Comparison of ENCODE assay signal across 8 mouse cellular contexts in the genomic region with DNA sequence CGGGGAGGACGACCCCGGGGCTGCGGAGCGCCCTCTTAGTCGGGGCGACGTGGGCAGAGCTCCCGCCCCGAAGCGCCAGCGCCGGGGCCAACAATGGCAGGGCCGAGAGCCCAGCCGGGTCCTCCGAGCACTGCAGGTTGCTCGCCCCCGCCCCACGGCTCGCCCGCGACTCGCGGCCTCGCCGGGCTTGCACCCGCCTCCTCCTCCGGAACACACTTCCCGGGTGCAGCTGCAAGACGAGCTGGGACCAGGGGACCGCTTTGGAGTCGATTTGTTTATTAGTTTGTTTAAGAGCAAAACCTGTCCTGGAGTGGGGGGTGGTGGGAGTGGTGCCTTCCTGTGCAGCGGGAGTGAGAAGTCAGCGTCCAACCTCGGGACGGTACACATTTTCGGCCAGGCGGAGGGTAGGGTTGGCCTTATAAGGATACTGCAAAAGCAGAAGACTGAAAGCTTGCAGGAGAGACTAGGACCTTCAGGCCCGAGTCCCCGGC. TPM values are rescaled to one million over a fixed set of nuclear protein-coding genes. Genes with fewer than 3 reads are reported as not detected.
DNase-seq lines count a peak whose midpoint lies in the region; ATAC-seq lines count a peak whose summit lies in the region.

No protein-coding gene starts in this region.

- H3K9ac ChIP-seq in embryonic facial prominence, embryonic 15.5 days = peak overlapping the region; percentile 92
- peak overlapping the region; percentile 76 for H3K9ac ChIP-seq in liver, embryonic 12.5 days

- H3K27ac ChIP-seq in embryonic facial prominence, embryonic 15.5 days (replicated peaks) = peak overlapping the region; percentile 90
- peak overlapping the region; percentile 99 for H3K27ac ChIP-seq in hindbrain, embryonic 10.5 days
- H3K27ac ChIP-seq in liver, embryonic 12.5 days = peak overlapping the region; percentile 32; the same call in 1 of the 2 replicates

- H3K4me2 ChIP-seq in embryonic facial prominence, embryonic 15.5 days (replicated peaks) = peak overlapping the region; percentile 87
- peak overlapping the region; percentile 99 for H3K4me2 ChIP-seq in liver, embryonic 12.5 days

- ATAC-seq in embryonic facial prominence, embryonic 15.5 days (ENCODE audit: insufficient number of reproducible peaks, low FRiP score, low TSS enrichment, low read depth) = peak; percentile 75
- peak; percentile 52 for ATAC-seq in liver, embryonic 12.5 days

- H3K4me3 ChIP-seq in embryonic facial prominence, embryonic 15.5 days (replicated peaks) = peak overlapping the region; percentile 84
- peak overlapping the region; percentile 95 for H3K4me3 ChIP-seq in hindbrain, embryonic 10.5 days
- peak overlapping the region; percentile 71 for H3K4me3 ChIP-seq in liver, embryonic 12.5 days

- no peaks in the 10 kb centered on the region for H3K36me3 ChIP-seq in embryonic facial prominence, embryonic 15.5 days
- H3K36me3 ChIP-seq in hindbrain, embryonic 10.5 days = 0 out of 2 replicates have a peak, but pooled peaks cover 8% of the 10 kb centered on the region
- no peaks in the 10 kb centered on the region for H3K36me3 ChIP-seq in liver, embryonic 12.5 days

- peaks cover 29% of the 10 kb centered on the region for H3K4me1 ChIP-seq in embryonic facial prominence, embryonic 15.5 days
- peaks cover 60% of the 10 kb centered on the region for H3K4me1 ChIP-seq in hindbrain, embryonic 10.5 days (replicated peaks)
- peaks cover 31% of the 10 kb centered on the region for H3K4me1 ChIP-seq in liver, embryonic 12.5 days

- H3K27me3 ChIP-seq in embryonic facial prominence, embryonic 15.5 days = no peaks in the 10 kb centered on the region
- no peaks in the 10 kb centered on the region for H3K27me3 ChIP-seq in hindbrain, embryonic 10.5 days (ENCODE audit: insufficient read depth, poor library complexity, severe bottlenecking)
- peaks cover 42% of the 10 kb centered on the region for H3K27me3 ChIP-seq in liver, embryonic 12.5 days (replicated peaks)

- H3K9me3 ChIP-seq in embryonic facial prominence, embryonic 15.5 days (replicated peaks) = no peaks in the 10 kb centered on the region
- no peaks in the 10 kb centered on the region for H3K9me3 ChIP-seq in hindbrain, embryonic 10.5 days
- no peaks in the 10 kb centered on the region for H3K9me3 ChIP-seq in liver, embryonic 12.5 days (replicated peaks)

- peak; percentile 28 for DNase-seq in gastrocnemius, adult 18-20 months (ENCODE audit: low spot score)
- DNase-seq in gastrocnemius, adult 8-10 months (ENCODE audit: low spot score in 2 of 2) = no peak
- peak; percentile 22 for DNase-seq in T-cell, adult 2 months (ENCODE audit: low spot score)
- DNase-seq in hindbrain, embryonic 10.5 days (ENCODE audit: low spot score) = peak; percentile 63
- peak; percentile 69 for DNase-seq in neural tube, embryonic 10.5 days (ENCODE audit: extremely low spot score, low spot score)
- DNase-seq in thymus, postnatal 36 days = peak; percentile 66 to 70

- under 1% methylated on average over 40 of the region's 40 CpGs for WGBS in embryonic facial prominence, embryonic 15.5 days
- under 1% methylated on average over 33 of the region's 40 CpGs for WGBS in hindbrain, embryonic 10.5 days
- WGBS in liver, embryonic 12.5 days (ENCODE audit: insufficient replicate concordance) = under 1% methylated on average over 40 of the region's 40 CpGs

RNA-seq across cellular contexts. Expression of a gene that starts 1.0 kb away (rescaled TPM):
- 10 to 100 TPM in 1 of 2 experiments, 1 to 10 TPM in 1; 8.2 to 10.8 TPM for total RNA-seq in gastrocnemius, adult 18-20 months (2021)
- total RNA-seq in gastrocnemius, adult 8-10 months (2022) = 10 to 100 TPM in 3 of 4 experiments, 1 to 10 TPM in 1; 9.2 to 12.8 (median 11.0) TPM
- 6.2 and 8.1 TPM in 2 replicates for polyA plus RNA-seq in embryonic facial prominence, embryonic 15.5 days (2015; fragmentation: Nextera tagmentation; extraction: Ambion mirVana)
- 16.8 and 20.8 TPM in 2 replicates for polyA plus RNA-seq in hindbrain, embryonic 10.5 days (2016; fragmentation: Nextera tagmentation; extraction: Ambion mirVana)
- polyA plus RNA-seq in liver, embryonic 12.5 days (2016; fragmentation: Nextera tagmentation; extraction: Ambion mirVana) = 1.8 and 1.9 TPM in 2 replicates

RNA-seq across cellular contexts. Expression of a gene that starts 16.1 kb away (rescaled TPM):
- total RNA-seq in gastrocnemius, adult 18-20 months (2021) = 10 to 100 TPM; 20.6 to 22.3 TPM
- 10 to 100 TPM; 18.7 to 25.6 (median 21.5) TPM for total RNA-seq in gastrocnemius, adult 8-10 months (2022)
- 33.5 and 42.3 TPM in 2 replicates for polyA plus RNA-seq in embryonic facial prominence, embryonic 15.5 days (2015; fragmentation: Nextera tagmentation; extraction: Ambion mirVana)
- polyA plus RNA-seq in hindbrain, embryonic 10.5 days (2016; fragmentation: Nextera tagmentation; extraction: Ambion mirVana) = 31.9 and 36.3 TPM in 2 replicates
- polyA plus RNA-seq in liver, embryonic 12.5 days (2016; fragmentation: Nextera tagmentation; extraction: Ambion mirVana) = 24.9 and 26.2 TPM in 2 replicates

Comparison
In these comparisons a context has a peak if more than half of its experiments do, and no peak if none do; other contexts are left out.
1. DNase-seq: peak in gastrocnemius, adult 18-20 months (single experiment), T-cell, adult 2 months (single experiment), hindbrain, embryonic 10.5 days (single experiment), neural tube, embryonic 10.5 days (single experiment) and thymus, postnatal 36 days (2 of 2); none in gastrocnemius, adult 8-10 months (0 of 2).
2. H3K27ac ChIP-seq: peak in every context shown above with its lines; median percentile 99 in hindbrain, embryonic 10.5 days; 90 in embryonic facial prominence, embryonic 15.5 days; 32 in liver, embryonic 12.5 days.
3. Peak in every context shown above with its lines, with median percentiles within 50 percentile points of each other: H3K4me3 ChIP-seq.